Mouse (Mus musculus): ENCODE measurements around the gene Thy1.

Gene Thy1

GRCm38 (mm10) chr9:44094737-44095136 lies 51.6 kb downstream of the Thy1 start:
- Histone ChIP-seq H3K27me3 (ENCODE audit: insufficient read depth, low read length) (no peaks in the 10 kb centered on the region), H3K36me3 (ENCODE audit: insufficient read depth, low read length) (peaks cover 34% of the 10 kb centered on the region), H3K4me1 (replicated peaks; ENCODE audit: low read depth, low read length) (peaks cover 56% of the 10 kb centered on the region), H3K9me3 (ENCODE audit: low read length) (no peaks in the 10 kb centered on the region), H3K4me3 (replicated peaks; ENCODE audit: low read length) (no peak overlapping the region)
- TF ChIP-seq CTCF (conservative IDR thresholded peaks at IDR 0.05; ENCODE audit: low read length) (no peak), POU5F1 (IDR thresholded peaks at IDR 0.05; ENCODE audit: borderline replicate concordance, low read length) (no peak), NANOG (IDR thresholded peaks at IDR 0.05; ENCODE audit: borderline replicate concordance, low read length) (no peak)

GRCm38 (mm10) chr9:44095781-44096180 lies 52.6 kb downstream of the Thy1 start:
- Histone ChIP-seq H3K4me3 (replicated peaks; ENCODE audit: low read length) (no peak overlapping the region), H3K36me3 (ENCODE audit: insufficient read depth, low read length) (peaks cover 33% of the 10 kb centered on the region), H3K9me3 (ENCODE audit: low read length) (no peaks in the 10 kb centered on the region), H3K27me3 (ENCODE audit: insufficient read depth, low read length) (no peaks in the 10 kb centered on the region), H3K4me1 (replicated peaks; ENCODE audit: low read depth, low read length) (peaks cover 51% of the 10 kb centered on the region)
- TF ChIP-seq CTCF (conservative IDR thresholded peaks at IDR 0.05; ENCODE audit: low read length) (no peak), NANOG (IDR thresholded peaks at IDR 0.05; ENCODE audit: borderline replicate concordance, low read length) (no peak), POU5F1 (IDR thresholded peaks at IDR 0.05; ENCODE audit: borderline replicate concordance, low read length) (no peak)

DNA sequence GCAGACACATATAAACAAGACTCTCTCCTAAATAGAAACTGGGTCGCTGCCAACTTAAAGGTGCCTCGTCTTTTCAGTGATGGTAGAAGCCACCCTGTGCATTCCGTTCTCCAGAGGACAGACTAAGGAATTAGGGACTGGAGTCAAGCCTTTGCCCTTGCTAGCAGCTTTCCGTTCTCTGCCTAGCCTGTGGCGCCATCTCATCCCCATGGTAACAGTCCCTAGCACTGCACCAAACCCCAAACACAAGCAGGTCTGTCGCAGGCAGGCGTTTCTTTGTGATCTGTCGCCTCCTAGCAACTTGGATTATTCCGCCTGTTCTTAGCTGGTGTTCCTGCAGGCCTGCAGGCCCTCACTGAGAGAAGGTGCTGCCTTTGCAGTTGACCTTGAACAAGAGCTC lies 53.4 kb downstream of the Thy1 start:
- no peaks in the 10 kb centered on the region for H3K27me3 ChIP-seq (ENCODE audit: insufficient read depth, low read length)
- no peak overlapping the region for H3K4me3 ChIP-seq (replicated peaks; ENCODE audit: low read length)
- H3K36me3 ChIP-seq (ENCODE audit: insufficient read depth, low read length), result peaks cover 25% of the 10 kb centered on the region
- no peaks in the 10 kb centered on the region for H3K9me3 ChIP-seq (ENCODE audit: low read length)
- TF ChIP-seq NANOG (IDR thresholded peaks at IDR 0.05; ENCODE audit: borderline replicate concordance, low read length) (no peak), POU5F1 (IDR thresholded peaks at IDR 0.05; ENCODE audit: borderline replicate concordance, low read length) (no peak), CTCF (conservative IDR thresholded peaks at IDR 0.05; ENCODE audit: low read length) (no peak)
- H3K4me1 ChIP-seq (replicated peaks; ENCODE audit: low read depth, low read length), result peaks cover 51% of the 10 kb centered on the region
